Mouse (Mus musculus) urinary bladder, postnatal 0 days (tissue): ENCODE results near the gene Hdac11. TPM values are rescaled to one million over a fixed set of nuclear protein-coding genes. Genes with fewer than 3 reads are reported as not detected.

Experiments
- polyA plus RNA-seq: library from polyadenylated mRNA; unstranded; fragments of >200 nt; fragmentation: Nextera tagmentation; extraction: Ambion mirVana; gene quantifications from 2 replicates; pipeline ENCODE4 v1.2.1, GENCODE M21; 2015

The Hdac11 gene
- 1.5 and 2.1 TPM in 2 replicates for polyA plus RNA-seq

DNA sequence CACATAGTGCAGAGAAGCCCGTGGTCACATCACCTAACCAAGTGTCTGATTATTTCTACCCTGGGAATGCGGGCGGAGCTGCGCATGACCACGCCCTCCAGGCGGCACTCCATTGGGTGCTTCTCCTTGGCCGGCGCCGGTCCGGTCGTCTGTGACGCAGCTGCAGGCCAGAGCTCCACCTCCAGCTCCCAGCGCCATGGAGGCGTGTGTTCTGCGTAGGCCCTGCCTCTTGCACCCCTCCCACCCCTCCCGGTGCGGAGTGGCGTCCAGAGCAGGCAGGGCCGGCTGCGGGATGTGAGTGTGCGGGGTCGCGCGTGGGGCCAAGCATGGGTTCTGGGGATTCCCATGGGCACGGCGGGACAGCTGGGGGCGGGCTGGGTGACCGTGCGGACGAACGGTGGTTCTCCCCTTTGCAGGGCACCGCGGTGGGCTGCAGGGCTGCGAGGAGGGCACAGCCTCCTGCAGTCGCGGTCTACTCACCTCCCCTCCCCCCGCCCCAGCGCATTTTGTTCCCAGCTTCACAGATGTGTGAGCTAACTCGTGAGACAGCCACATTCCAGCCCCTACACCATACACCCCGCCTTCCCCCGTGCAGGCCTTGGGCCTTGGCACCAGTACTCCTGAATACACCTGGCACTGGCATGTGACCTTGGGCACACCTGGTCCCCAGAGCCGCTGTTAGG, at the start of gene Hdac11:
Hdac11 (plus strand) TSS at position 112 of the 683 bp plus-strand sequence.

DNA sequence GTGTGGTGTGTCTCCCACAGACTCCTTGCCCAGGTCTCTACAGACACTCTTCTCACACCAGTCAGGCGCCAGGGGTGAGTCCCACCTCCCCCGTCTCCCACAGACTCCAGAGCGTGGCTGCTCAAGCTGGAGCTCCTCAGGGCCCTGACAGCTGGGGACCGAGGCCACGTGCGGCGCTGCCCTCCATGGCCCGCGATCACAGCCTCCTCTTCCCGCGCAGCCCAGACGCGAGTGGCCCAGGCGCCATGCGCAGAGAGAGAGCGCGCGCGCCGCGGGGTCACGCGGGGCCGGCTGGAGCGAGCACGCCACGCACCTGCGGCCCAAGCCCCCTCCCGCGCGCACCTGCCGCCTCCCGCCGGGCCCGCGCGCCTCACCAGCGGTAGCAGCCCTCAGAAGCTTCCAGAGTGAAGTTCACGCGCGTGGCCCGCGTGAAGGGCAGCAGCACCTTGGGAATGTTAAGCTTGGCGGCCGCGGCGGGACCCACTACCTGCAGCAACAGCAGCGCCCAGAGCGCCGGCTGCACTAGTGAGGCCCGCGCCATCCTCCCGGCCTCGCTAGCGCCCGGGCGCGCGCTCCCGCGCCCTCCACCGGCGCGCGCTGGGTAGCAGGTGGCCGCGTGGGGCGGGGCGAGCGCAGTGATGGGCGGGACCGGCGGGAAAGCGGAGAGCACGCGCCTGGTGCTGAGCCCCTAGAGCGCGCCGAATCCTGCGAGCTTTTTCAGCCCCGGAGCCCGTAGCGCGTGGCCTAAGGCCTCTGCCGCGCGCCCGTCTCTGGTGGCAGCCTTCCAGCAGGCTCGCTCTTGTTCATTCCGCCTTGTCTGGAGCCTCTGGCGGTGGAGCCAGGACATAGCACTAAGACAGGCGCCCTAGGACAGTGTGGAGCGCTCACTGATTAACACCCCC, 40.0 kb upstream of the Hdac11 start, which contains the start of gene Nup210:
Nup210 (minus strand) TSS at position 586 of the 902 bp plus-strand sequence.

DNA sequence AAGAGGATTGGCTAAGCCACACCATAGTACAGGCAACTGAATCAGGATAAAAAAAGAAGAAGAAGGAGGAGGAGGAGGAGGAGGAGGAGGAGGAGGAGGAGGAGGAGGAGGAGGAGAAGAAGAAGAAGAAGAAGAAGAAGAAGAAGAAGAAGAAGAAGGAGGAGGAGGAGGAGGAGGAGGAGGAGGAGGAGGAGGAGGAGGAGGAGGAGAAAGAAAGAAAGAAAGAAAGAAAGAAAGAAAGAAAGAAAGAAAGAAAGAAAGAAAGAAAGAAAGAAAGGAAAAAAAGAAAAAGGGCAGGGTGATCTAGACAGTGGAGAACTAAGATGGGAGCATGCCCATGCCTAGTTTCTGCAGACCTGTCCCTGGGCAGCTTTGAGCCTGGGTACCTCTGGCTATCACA, 55.7 kb downstream of the Hdac11 start, which contains the start of gene Fbln2:
Fbln2 (plus strand) TSS at position 301 of the 400 bp plus-strand sequence.

Other genes with a start within 250 kb of the Hdac11 start
- 14.4 and 15.5 TPM in 2 replicates for gene Iqsec1, start 168.0 kb upstream of the Hdac11 start, polyA plus RNA-seq
- 1.3 and 1.7 TPM in 2 replicates for gene Nup210, start 39.8 kb upstream of the Hdac11 start, polyA plus RNA-seq
- gene Fbln2, start 55.8 kb downstream of the Hdac11 start, polyA plus RNA-seq, result 79.1 and 83.5 TPM in 2 replicates